11 mouse cellular contexts compared by ENCODE assay signal in the genomic region with DNA sequence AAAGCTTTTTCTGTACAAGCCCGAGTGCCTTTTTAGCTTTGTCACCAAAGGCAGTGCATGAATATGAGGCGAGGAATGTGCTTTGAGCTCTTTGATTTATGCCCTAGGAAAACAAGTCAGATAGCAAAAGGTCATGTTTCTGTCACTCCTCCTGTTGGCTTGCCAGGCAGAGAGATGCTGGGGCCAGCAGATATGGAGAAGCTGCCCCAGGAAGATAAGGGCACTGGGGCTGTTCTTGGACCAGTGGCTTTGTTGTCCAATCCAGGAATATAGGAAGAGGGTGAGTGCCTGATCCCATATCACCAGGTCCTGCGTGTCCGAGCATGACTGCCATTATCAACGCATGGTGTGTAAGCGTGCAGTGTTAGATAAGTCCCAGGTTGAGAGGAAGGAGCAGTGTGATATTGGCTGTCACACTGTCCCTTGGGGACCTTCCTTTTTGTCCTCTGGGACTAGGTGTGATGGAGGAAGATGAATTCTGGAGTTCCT.
DNase-seq lines count a peak whose midpoint lies in the region; ATAC-seq and TF ChIP-seq lines count a peak whose summit lies in the region.
"Had no signal": no experiment of that assay in that cellular context is flagged by ENCODE, and none has a peak within 500 bp of the region (broad histone marks: within the 10 kb centered on the region; RNA-seq: fewer than 3 reads in every experiment).

No protein-coding gene starts in this region.

- 20% methylated on average over 6 of the region's 6 CpGs for WGBS in heart, embryonic 13.5 days
- WGBS in liver, adult 2 months = 50% methylated on average over 6 of the region's 6 CpGs

- peak overlapping the region; percentile 2 for H3ac ChIP-seq in C2C12 (ENCODE audit: control insufficient read depth, insufficient read length, low read depth)

- no peaks in the 10 kb centered on the region for H3K79me3 ChIP-seq in C2C12 (ENCODE audit: low read depth)

- no peak overlapping the region for H3K27ac ChIP-seq in heart, embryonic 13.5 days (replicated peaks)
- H3K27ac ChIP-seq in liver, adult 2 months (replicated peaks; ENCODE audit: insufficient read depth, low read depth, low read length) = no peak overlapping the region
- H3K27ac ChIP-seq: hindbrain, embryonic 15.5 days; lung, embryonic 15.5 days had no signal

- H3K4me2 ChIP-seq in heart, embryonic 13.5 days = 0 out of 2 replicates have a peak overlapping the region, but pooled peaks have one; percentile 17
- H3K4me2 ChIP-seq: hindbrain, embryonic 15.5 days; lung, embryonic 15.5 days had no signal

- no peaks in the 10 kb centered on the region for H3K36me3 ChIP-seq in C2C12 (ENCODE audit: control insufficient read depth, insufficient read depth)
- H3K36me3 ChIP-seq in heart, embryonic 13.5 days = no peaks in the 10 kb centered on the region
- H3K36me3 ChIP-seq in liver, adult 2 months (ENCODE audit: control insufficient read depth, insufficient read depth, low read length) = no peaks in the 10 kb centered on the region
- H3K36me3 ChIP-seq: hindbrain, embryonic 15.5 days; lung, embryonic 15.5 days had no signal

- H3K4me1 ChIP-seq in heart, embryonic 13.5 days = peaks cover 20% of the 10 kb centered on the region
- H3K4me1 ChIP-seq in liver, adult 2 months (ENCODE audit: control insufficient read depth, insufficient read depth, low read length) = peaks cover 19% of the 10 kb centered on the region

- no peak overlapping the region for H3K9ac ChIP-seq in heart, embryonic 13.5 days
- H3K9ac ChIP-seq in liver, adult 2 months (ENCODE audit: low read depth, low read length) = no peak overlapping the region
- H3K9ac ChIP-seq: hindbrain, embryonic 15.5 days; lung, embryonic 15.5 days had no signal

- H3K4me3 ChIP-seq in C2C12 (ENCODE audit: insufficient read depth, poor library complexity, severe bottlenecking) = no peak overlapping the region
- no peak overlapping the region for H3K4me3 ChIP-seq in heart, embryonic 13.5 days
- no peak overlapping the region for H3K4me3 ChIP-seq in liver, adult 2 months (ENCODE audit: insufficient read depth, low read depth, low read length)
- H3K4me3 ChIP-seq: hindbrain, embryonic 15.5 days; lung, embryonic 15.5 days had no signal

- peak; percentile 43; the same call in 1 of the 2 replicates for ATAC-seq in heart, embryonic 13.5 days (ENCODE audit: extremely low read depth, insufficient number of reproducible peaks, low FRiP score, low TSS enrichment)

- peak; percentile 96 for DNase-seq in heart, adult 11 months
- no peak for DNase-seq in heart, postnatal 4 days
- peak; percentile 75 for DNase-seq in liver, adult 2 months (ENCODE audit: extremely low read depth, low read depth, low spot score)
- DNase-seq in Muller cell, postnatal 12 days (ENCODE audit: inconsistent ontology term) = no peak
- no peak for DNase-seq in neural tube, embryonic 10.5 days (ENCODE audit: extremely low spot score, low spot score)
- no peak for DNase-seq in layer of hippocampus, postnatal 36 days
- DNase-seq: cerebellum, postnatal 10 days had no signal

- TF ChIP-seq CTCF in C2C12 (IDR thresholded peaks at IDR 0.05; ENCODE audit: control insufficient read depth, insufficient read depth, insufficient read length) = no peak
- no peak for TF ChIP-seq CTCF in liver, adult 2 months (IDR thresholded peaks at IDR 0.05; ENCODE audit: low read depth, low read length)

- H3K79me2 ChIP-seq in C2C12 (ENCODE audit: control insufficient read depth, insufficient read depth) = no peaks in the 10 kb centered on the region
- no peaks in the 10 kb centered on the region for H3K79me2 ChIP-seq in liver, adult 2 months (ENCODE audit: control insufficient read depth, insufficient read depth, low read length)

- H3K9me3 ChIP-seq in heart, embryonic 13.5 days = no peaks in the 10 kb centered on the region
- H3K9me3 ChIP-seq: hindbrain, embryonic 15.5 days; lung, embryonic 15.5 days had no signal

- TF ChIP-seq POLR2A in liver, adult 2 months (IDR thresholded peaks at IDR 0.05; ENCODE audit: extremely low read depth, insufficient read depth, low read length) = no peak

- H3K27me3 ChIP-seq in C2C12 (ENCODE audit: control insufficient read depth, insufficient read depth, insufficient read length) = no peaks in the 10 kb centered on the region
- 0 out of 2 replicates have a peak, but pooled peaks cover 6% of the 10 kb centered on the region for H3K27me3 ChIP-seq in heart, embryonic 13.5 days (replicated peaks)
- H3K27me3 ChIP-seq in liver, adult 2 months (ENCODE audit: control insufficient read depth, insufficient read depth, low read length) = 0 out of 2 replicates have a peak, but pooled peaks cover 2% of the 10 kb centered on the region
- H3K27me3 ChIP-seq: hindbrain, embryonic 15.5 days; lung, embryonic 15.5 days had no signal

TF ChIP-seq in C2C12, 6 proteins besides CTCF, POLR2A, EP300 and RAD21:
- TF ChIP-seq USF1 (IDR thresholded peaks at IDR 0.05; ENCODE audit: low read depth) (no peak), FOSL1 (IDR thresholded peaks at IDR 0.05; ENCODE audit: insufficient read depth, low read length, poor library complexity, severe bottlenecking) (peak; percentile 75), CEBPB (IDR thresholded peaks at IDR 0.05; ENCODE audit: low read depth) (no peak), MYOD1 (IDR thresholded peaks at IDR 0.05; ENCODE audit: control insufficient read depth, insufficient read length, low read depth) (peak; percentile 31), MYOG (IDR thresholded peaks at IDR 0.05; ENCODE audit: control insufficient read depth, extremely low read depth, insufficient read length) (no peak), MAX (IDR thresholded peaks at IDR 0.05) (no peak)

Comparison
In these comparisons a context has a peak if more than half of its experiments do, and no peak if none do; other contexts are left out.
1. DNase-seq: peak in heart, adult 11 months (single experiment) and liver, adult 2 months (single experiment); none in heart, postnatal 4 days (single experiment), Muller cell, postnatal 12 days (single experiment), neural tube, embryonic 10.5 days (single experiment) and layer of hippocampus, postnatal 36 days (0 of 2).